Mouse (Mus musculus): Measurements from ENCODE around the gene Atp6v1b1. TPM values are rescaled to one million over a fixed set of nuclear protein-coding genes. Genes with fewer than 3 reads are reported as not detected.

Atp6v1b1 gene
- polyA plus RNA-seq, 1 experiment from 2014 or later = not detected

GRCm38 (mm10) chr6:83728488-83728887, 14.3 kb upstream of the Atp6v1b1 start:
- Histone ChIP-seq H3K27me3 (peaks cover 27% of the 10 kb centered on the region), H3K4me3 (no peak overlapping the region), H3K36me3 (no peaks in the 10 kb centered on the region), H3K4me1 (no peaks in the 10 kb centered on the region), H3K4me2 (replicated peaks) (no peak overlapping the region), H3K9ac (no peak overlapping the region), H3K9me3 (no peaks in the 10 kb centered on the region), H3K27ac (no peak overlapping the region)
- WGBS = 89% methylated on average over 3 of the region's 3 CpGs
- no peak for ATAC-seq (ENCODE audit: low FRiP score, low read depth)

GRCm38 (mm10) chr6:83729350-83729970, 13.3 kb upstream of the Atp6v1b1 start:
- Histone ChIP-seq H3K27me3 (peaks cover 22% of the 10 kb centered on the region; the same call in 1 of the 2 replicates), H3K9me3 (peaks cover 9% of the 10 kb centered on the region; the same call in 1 of the 2 replicates), H3K4me3 (no peak overlapping the region), H3K36me3 (no peaks in the 10 kb centered on the region), H3K9ac (no peak overlapping the region), H3K4me2 (replicated peaks) (no peak overlapping the region), H3K27ac (no peak overlapping the region), H3K4me1 (no peaks in the 10 kb centered on the region)
- ATAC-seq (ENCODE audit: low FRiP score, low read depth) = no peak
- WGBS = 62% methylated on average over 14 of the region's 14 CpGs

- Histone ChIP-seq H3K4me1 (no peaks in the 10 kb centered on the region), H3K4me2 (replicated peaks) (no peak overlapping the region), H3K36me3 (no peaks in the 10 kb centered on the region), H3K9me3 (peaks cover 11% of the 10 kb centered on the region; the same call in 1 of the 2 replicates), H3K27me3 (peaks cover 22% of the 10 kb centered on the region; the same call in 1 of the 2 replicates), H3K4me3 (no peak overlapping the region), H3K27ac (no peak overlapping the region), H3K9ac (no peak overlapping the region)
- 21% methylated on average over 5 of the region's 5 CpGs for WGBS
- no peak for ATAC-seq (ENCODE audit: low FRiP score, low read depth)
Observed at GRCm38 (mm10) chr6:83731128-83731527, 11.7 kb upstream of the Atp6v1b1 start.

GRCm38 (mm10) chr6:83737311-83737710, 5.5 kb upstream of the Atp6v1b1 start:
- Histone ChIP-seq H3K9me3 (peaks cover 16% of the 10 kb centered on the region), H3K27ac (no peak overlapping the region), H3K27me3 (peaks cover 17% of the 10 kb centered on the region; the same call in 1 of the 2 replicates), H3K9ac (no peak overlapping the region), H3K4me3 (no peak overlapping the region), H3K4me2 (replicated peaks) (peak overlapping the region; percentile 14; the same call in 1 of the 2 replicates), H3K4me1 (0 out of 2 replicates have a peak, but pooled peaks cover 7% of the 10 kb centered on the region), H3K36me3 (no peaks in the 10 kb centered on the region)
- 31% methylated on average over 13 of the region's 13 CpGs for WGBS
- no peak for ATAC-seq (ENCODE audit: low FRiP score, low read depth)

GRCm38 (mm10) chr6:83738596-83738995, 4.2 kb upstream of the Atp6v1b1 start:
- no peak overlapping the region for H3K4me2 ChIP-seq (replicated peaks)
- H3K36me3 ChIP-seq = no peaks in the 10 kb centered on the region
- H3K4me3 ChIP-seq = no peak overlapping the region
- peaks cover 22% of the 10 kb centered on the region for H3K27me3 ChIP-seq
- peaks cover 16% of the 10 kb centered on the region for H3K9me3 ChIP-seq
- no peak for ATAC-seq (ENCODE audit: low FRiP score, low read depth)
- WGBS = 55% methylated on average over 6 of the region's 6 CpGs
- H3K9ac ChIP-seq = no peak overlapping the region
- H3K4me1 ChIP-seq = 0 out of 2 replicates have a peak, but pooled peaks cover 7% of the 10 kb centered on the region
- H3K27ac ChIP-seq = no peak overlapping the region

- no peak for ATAC-seq (ENCODE audit: low FRiP score, low read depth)
- WGBS = 62% methylated on average over 5 of the region's 5 CpGs
- Histone ChIP-seq H3K27ac (no peak overlapping the region), H3K4me2 (replicated peaks) (no peak overlapping the region), H3K9ac (no peak overlapping the region), H3K4me1 (peaks cover 7% of the 10 kb centered on the region; the same call in 1 of the 2 replicates), H3K4me3 (no peak overlapping the region), H3K9me3 (peaks cover 6% of the 10 kb centered on the region), H3K36me3 (no peaks in the 10 kb centered on the region), H3K27me3 (peaks cover 24% of the 10 kb centered on the region)
Observed at GRCm38 (mm10) chr6:83743212-83743611, 422 bp downstream of the Atp6v1b1 start.

- Histone ChIP-seq H3K27me3 (peaks cover 25% of the 10 kb centered on the region), H3K9me3 (peaks cover 6% of the 10 kb centered on the region), H3K27ac (no peak overlapping the region), H3K36me3 (no peaks in the 10 kb centered on the region), H3K4me1 (no peaks in the 10 kb centered on the region; the same call in 1 of the 2 replicates), H3K4me2 (replicated peaks) (no peak overlapping the region), H3K4me3 (no peak overlapping the region), H3K9ac (no peak overlapping the region)
- no peak for ATAC-seq (ENCODE audit: low FRiP score, low read depth)
- WGBS = 67% methylated on average over 5 of the region's 5 CpGs
Observed at GRCm38 (mm10) chr6:83744126-83744525, 1.3 kb downstream of the Atp6v1b1 start.

- Histone ChIP-seq H3K27me3 (peaks cover 27% of the 10 kb centered on the region), H3K9me3 (peaks cover 6% of the 10 kb centered on the region)
- ATAC-seq (ENCODE audit: low FRiP score, low read depth) = no peak
Observed at GRCm38 (mm10) chr6:83744557-83744956, 1.8 kb downstream of the Atp6v1b1 start.

GRCm38 (mm10) chr6:83745466-83745865, 2.7 kb downstream of the Atp6v1b1 start:
- Histone ChIP-seq H3K27ac (no peak overlapping the region), H3K36me3 (no peaks in the 10 kb centered on the region), H3K9ac (no peak overlapping the region), H3K27me3 (peaks cover 27% of the 10 kb centered on the region), H3K4me3 (no peak overlapping the region), H3K9me3 (peaks cover 6% of the 10 kb centered on the region), H3K4me1 (peaks cover 5% of the 10 kb centered on the region; the same call in 1 of the 2 replicates), H3K4me2 (replicated peaks) (no peak overlapping the region)
- 0 out of 2 replicates have a peak, but pooled peaks have one; percentile 2 for ATAC-seq (ENCODE audit: low FRiP score, low read depth)
- WGBS = 59% methylated on average over 2 of the region's 2 CpGs

More at GRCm38 (mm10) chr6:83744557-83744956, 1.8 kb downstream of the Atp6v1b1 start:
- Histone ChIP-seq H3K4me2 (replicated peaks) (no peak overlapping the region), H3K4me1 (no peaks in the 10 kb centered on the region; the same call in 1 of the 2 replicates), H3K4me3 (no peak overlapping the region), H3K36me3 (no peaks in the 10 kb centered on the region), H3K27ac (no peak overlapping the region), H3K9ac (no peak overlapping the region)
- WGBS = 67% methylated on average over 5 of the region's 5 CpGs

- peaks cover 5% of the 10 kb centered on the region; the same call in 1 of the 2 replicates for H3K4me1 ChIP-seq
- no peaks in the 10 kb centered on the region for H3K9me3 ChIP-seq
- no peak overlapping the region for H3K27ac ChIP-seq
- 37% methylated on average over 3 of the region's 3 CpGs for WGBS
- H3K9ac ChIP-seq = no peak overlapping the region
- no peak for ATAC-seq (ENCODE audit: low FRiP score, low read depth)
- H3K27me3 ChIP-seq = peaks cover 40% of the 10 kb centered on the region
- no peak overlapping the region for H3K4me3 ChIP-seq
- no peak overlapping the region for H3K4me2 ChIP-seq (replicated peaks)
- H3K36me3 ChIP-seq = no peaks in the 10 kb centered on the region
Observed at GRCm38 (mm10) chr6:83749286-83749685, 6.5 kb downstream of the Atp6v1b1 start.

GRCm38 (mm10) chr6:83750171-83750684, 7.4 kb downstream of the Atp6v1b1 start:
- Histone ChIP-seq H3K4me2 (replicated peaks) (0 out of 2 replicates have a peak overlapping the region, but pooled peaks have one; percentile 3), H3K27me3 (peaks cover 50% of the 10 kb centered on the region), H3K4me1 (0 out of 2 replicates have a peak, but pooled peaks cover 5% of the 10 kb centered on the region), H3K9me3 (no peaks in the 10 kb centered on the region), H3K9ac (0 out of 2 replicates have a peak overlapping the region, but pooled peaks have one; percentile 2), H3K4me3 (no peak overlapping the region), H3K27ac (no peak overlapping the region), H3K36me3 (no peaks in the 10 kb centered on the region)
- WGBS = 9% methylated on average over 11 of the region's 11 CpGs
- ATAC-seq (ENCODE audit: low FRiP score, low read depth) = no peak

- Histone ChIP-seq H3K4me1 (peaks cover 5% of the 10 kb centered on the region; the same call in 1 of the 2 replicates), H3K4me3 (no peak overlapping the region), H3K9ac (no peak overlapping the region), H3K27me3 (peaks cover 90% of the 10 kb centered on the region), H3K27ac (no peak overlapping the region), H3K9me3 (no peaks in the 10 kb centered on the region), H3K4me2 (replicated peaks) (no peak overlapping the region), H3K36me3 (no peaks in the 10 kb centered on the region)
- 73% methylated on average over 9 of the region's 9 CpGs for WGBS
- ATAC-seq (ENCODE audit: low FRiP score, low read depth) = no peak
Observed at GRCm38 (mm10) chr6:83756051-83756450, 13.3 kb downstream of the Atp6v1b1 start.
